Mouse (Mus musculus): ENCODE results near the gene Dusp2. TPM values are rescaled to one million over a fixed set of nuclear protein-coding genes. Genes with fewer than 3 reads are reported as not detected.

Dusp2 gene
- polyA plus RNA-seq, 1 experiment from 2014 or later, result 10.3 TPM

DNA sequence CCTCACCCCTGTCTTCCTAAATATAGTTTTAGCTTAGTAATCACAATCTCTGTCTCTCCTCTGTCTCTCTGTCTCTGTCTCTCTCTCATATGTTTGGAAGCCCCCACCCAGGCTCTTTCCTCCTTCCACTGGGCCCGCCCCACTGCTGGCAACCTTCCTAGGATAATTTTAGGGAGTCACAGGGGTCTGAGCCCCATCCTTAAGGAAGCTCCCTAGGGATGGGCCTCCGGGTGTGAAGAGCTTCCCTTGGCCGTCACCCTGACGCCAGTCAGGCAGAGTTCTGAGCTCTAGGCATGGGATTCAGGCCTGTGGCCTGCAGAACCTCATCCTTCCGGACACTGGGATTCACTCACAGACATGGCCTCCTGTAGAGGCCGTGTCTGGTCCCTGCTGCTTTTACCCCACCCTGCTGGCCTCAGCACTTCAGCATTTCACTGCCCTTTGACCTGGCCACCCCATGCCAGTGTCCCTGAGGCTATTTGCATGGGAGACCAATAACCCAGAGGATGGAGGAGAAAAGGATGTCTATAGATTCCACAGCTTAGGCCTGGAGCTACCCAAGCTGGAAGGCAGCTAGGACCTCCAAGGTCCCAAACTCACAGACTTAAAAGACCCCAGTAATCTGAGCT lies 40.6 kb downstream of the Dusp2 start:
- H3K4me2 ChIP-seq (ENCODE audit: low read length), result no peak overlapping the region
- no peaks in the 10 kb centered on the region for H3K27me3 ChIP-seq (ENCODE audit: insufficient read depth, low read length)
- no peak for TF ChIP-seq CTCF (IDR thresholded peaks at IDR 0.05; ENCODE audit: low read depth)
- DNase-seq (ENCODE audit: low spot score) (no peak), ATAC-seq (replicated peaks; ENCODE audit: low FRiP score, low read depth) (no peak)
- no peak overlapping the region for H3K4me3 ChIP-seq (replicated peaks; ENCODE audit: low read depth, low read length)
- no peak overlapping the region for H3K27ac ChIP-seq
- H3K9ac ChIP-seq (ENCODE audit: low read depth, low read length), result no peak overlapping the region
- WGBS, result 70% methylated on average over 6 of the region's 6 CpGs
- H3K9me3 ChIP-seq (replicated peaks; ENCODE audit: low read length), result no peaks in the 10 kb centered on the region
- H3K4me1 ChIP-seq (replicated peaks; ENCODE audit: insufficient read depth, low read length), result no peaks in the 10 kb centered on the region
- no peaks in the 10 kb centered on the region for H3K36me3 ChIP-seq (ENCODE audit: insufficient read depth, low read length)

GRCm38 (mm10) chr2:127377942-127378610 lies 42.1 kb downstream of the Dusp2 start:
- H3K9ac ChIP-seq (ENCODE audit: low read depth, low read length), result no peak overlapping the region
- H3K27ac ChIP-seq, result no peak overlapping the region
- no peaks in the 10 kb centered on the region for H3K4me1 ChIP-seq (replicated peaks; ENCODE audit: insufficient read depth, low read length)
- no peak for TF ChIP-seq CTCF (IDR thresholded peaks at IDR 0.05; ENCODE audit: low read depth)
- H3K27me3 ChIP-seq (ENCODE audit: insufficient read depth, low read length), result no peaks in the 10 kb centered on the region
- H3K4me3 ChIP-seq (replicated peaks; ENCODE audit: low read depth, low read length), result no peak overlapping the region
- no peaks in the 10 kb centered on the region for H3K36me3 ChIP-seq (ENCODE audit: insufficient read depth, low read length)
- WGBS, result 64% methylated on average over 7 of the region's 7 CpGs
- ATAC-seq (replicated peaks; ENCODE audit: low FRiP score, low read depth), result no peak
- H3K9me3 ChIP-seq (replicated peaks; ENCODE audit: low read length), result no peaks in the 10 kb centered on the region
- DNase-seq (ENCODE audit: low spot score), result no peak
- H3K4me2 ChIP-seq (ENCODE audit: low read length), result no peak overlapping the region

DNA sequence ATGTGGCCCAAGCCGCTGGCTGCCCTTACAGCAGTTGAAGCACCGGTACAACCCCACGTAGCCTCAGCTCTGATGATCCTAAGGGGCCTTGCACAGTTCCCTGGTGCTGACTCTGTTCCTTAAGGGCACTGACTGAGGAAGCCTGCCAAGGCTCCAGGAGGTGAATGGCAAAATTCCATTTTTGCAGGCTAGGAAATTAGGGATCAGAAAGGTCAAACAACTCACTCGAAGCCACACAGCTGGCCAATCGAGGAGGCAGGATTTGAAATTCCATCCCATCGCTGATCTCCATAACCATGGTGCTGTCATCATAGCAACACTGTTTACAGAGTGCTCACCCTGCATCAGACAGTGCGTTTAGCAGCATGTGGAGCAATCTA lies 42.6 kb downstream of the Dusp2 start:
- Histone ChIP-seq H3K9me3 (replicated peaks; ENCODE audit: low read length) (no peaks in the 10 kb centered on the region), H3K4me3 (replicated peaks; ENCODE audit: low read depth, low read length) (no peak overlapping the region), H3K27me3 (ENCODE audit: insufficient read depth, low read length) (no peaks in the 10 kb centered on the region), H3K4me2 (ENCODE audit: low read length) (no peak overlapping the region), H3K27ac (no peak overlapping the region), H3K9ac (ENCODE audit: low read depth, low read length) (no peak overlapping the region), H3K4me1 (replicated peaks; ENCODE audit: insufficient read depth, low read length) (no peaks in the 10 kb centered on the region), H3K36me3 (ENCODE audit: insufficient read depth, low read length) (no peaks in the 10 kb centered on the region)
- DNase-seq (ENCODE audit: low spot score), result no peak
- ATAC-seq (replicated peaks; ENCODE audit: low FRiP score, low read depth), result no peak
- 52% methylated on average over 7 of the region's 7 CpGs for WGBS
- no peak for TF ChIP-seq CTCF (IDR thresholded peaks at IDR 0.05; ENCODE audit: low read depth)

DNA sequence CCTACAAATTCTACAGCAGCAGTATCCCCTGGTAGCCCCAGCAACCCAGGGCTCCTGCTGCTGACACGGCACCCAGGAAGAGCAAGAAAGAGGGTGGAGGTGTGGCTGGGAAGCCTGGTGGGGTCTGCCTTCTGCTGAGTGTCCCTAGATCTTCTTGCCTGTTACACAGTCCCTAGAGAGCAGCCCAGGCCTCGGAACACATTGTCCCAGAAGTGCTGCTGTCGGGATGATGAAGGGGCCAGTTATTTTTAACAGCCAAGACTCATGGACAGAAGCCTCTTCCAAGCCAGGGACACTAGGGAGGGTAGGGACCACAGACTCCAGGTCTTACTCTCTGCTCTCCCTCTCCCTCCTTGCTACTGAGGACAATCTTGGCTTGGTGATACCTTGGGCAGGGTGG lies 43.3 kb downstream of the Dusp2 start:
- WGBS, result 52% methylated on average over 3 of the region's 3 CpGs
- no peaks in the 10 kb centered on the region for H3K27me3 ChIP-seq (ENCODE audit: insufficient read depth, low read length)
- ATAC-seq (replicated peaks; ENCODE audit: low FRiP score, low read depth), result no peak
- no peak overlapping the region for H3K9ac ChIP-seq (ENCODE audit: low read depth, low read length)
- no peak overlapping the region for H3K4me2 ChIP-seq (ENCODE audit: low read length)
- H3K36me3 ChIP-seq (ENCODE audit: insufficient read depth, low read length), result no peaks in the 10 kb centered on the region
- no peak for DNase-seq (ENCODE audit: low spot score)
- H3K4me3 ChIP-seq (replicated peaks; ENCODE audit: low read depth, low read length), result no peak overlapping the region
- no peaks in the 10 kb centered on the region for H3K9me3 ChIP-seq (replicated peaks; ENCODE audit: low read length)
- H3K4me1 ChIP-seq (replicated peaks; ENCODE audit: insufficient read depth, low read length), result no peaks in the 10 kb centered on the region
- no peak for TF ChIP-seq CTCF (IDR thresholded peaks at IDR 0.05; ENCODE audit: low read depth)
- no peak overlapping the region for H3K27ac ChIP-seq

- ATAC-seq (replicated peaks; ENCODE audit: low FRiP score, low read depth), result no peak
- Histone ChIP-seq H3K4me3 (replicated peaks; ENCODE audit: low read depth, low read length) (no peak overlapping the region), H3K27me3 (ENCODE audit: insufficient read depth, low read length) (no peaks in the 10 kb centered on the region), H3K9me3 (replicated peaks; ENCODE audit: low read length) (no peaks in the 10 kb centered on the region), H3K4me2 (ENCODE audit: low read length) (no peak overlapping the region), H3K9ac (ENCODE audit: low read depth, low read length) (no peak overlapping the region), H3K36me3 (ENCODE audit: insufficient read depth, low read length) (no peaks in the 10 kb centered on the region), H3K4me1 (replicated peaks; ENCODE audit: insufficient read depth, low read length) (no peaks in the 10 kb centered on the region), H3K27ac (no peak overlapping the region)
- 61% methylated on average over 7 of the region's 7 CpGs for WGBS
- DNase-seq (ENCODE audit: low spot score), result no peak
- TF ChIP-seq CTCF (IDR thresholded peaks at IDR 0.05; ENCODE audit: low read depth), result no peak
Observed at GRCm38 (mm10) chr2:127383881-127384280, 47.9 kb downstream of the Dusp2 start.

DNA sequence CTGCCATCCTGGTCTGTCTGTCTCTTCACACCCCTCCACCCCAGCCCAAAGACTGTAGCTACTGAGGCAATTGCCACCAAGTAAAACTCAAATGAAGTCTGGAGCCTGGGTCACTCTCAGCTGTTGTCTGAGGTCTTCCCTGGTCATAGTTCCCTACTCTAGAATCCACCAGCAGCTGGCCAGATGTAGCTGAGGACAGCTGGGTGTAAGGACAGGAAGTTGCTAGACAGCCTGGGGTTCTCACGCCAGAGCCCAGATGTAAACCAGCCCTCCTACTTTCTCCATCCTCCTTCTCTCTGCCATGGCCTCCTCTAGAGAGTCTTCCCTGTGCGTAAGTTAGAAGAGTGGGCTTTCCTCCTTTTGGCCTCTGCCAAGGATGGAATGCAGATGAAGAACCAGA lies 51.6 kb downstream of the Dusp2 start:
- WGBS, result 64% methylated on average over 2 of the region's 2 CpGs
- no peak for DNase-seq (ENCODE audit: low spot score)
- Histone ChIP-seq H3K36me3 (ENCODE audit: insufficient read depth, low read length) (no peaks in the 10 kb centered on the region), H3K27ac (no peak overlapping the region), H3K9ac (ENCODE audit: low read depth, low read length) (no peak overlapping the region), H3K9me3 (replicated peaks; ENCODE audit: low read length) (no peaks in the 10 kb centered on the region), H3K27me3 (ENCODE audit: insufficient read depth, low read length) (no peaks in the 10 kb centered on the region), H3K4me3 (replicated peaks; ENCODE audit: low read depth, low read length) (no peak overlapping the region), H3K4me1 (replicated peaks; ENCODE audit: insufficient read depth, low read length) (no peaks in the 10 kb centered on the region), H3K4me2 (ENCODE audit: low read length) (no peak overlapping the region)
- ATAC-seq (replicated peaks; ENCODE audit: low FRiP score, low read depth), result no peak
- no peak for TF ChIP-seq CTCF (IDR thresholded peaks at IDR 0.05; ENCODE audit: low read depth)

Other genes starting within 250 kb of the Dusp2 start
- gene Ncaph, start 202.2 kb upstream of the Dusp2 start, polyA plus RNA-seq (2015; fragmentation: Nextera tagmentation; extraction: Ambion mirVana), result 36.7 and 41.9 TPM in 2 replicates
- 26.3 and 29.0 TPM in 2 replicates for gene Itpripl1, start 192.7 kb upstream of the Dusp2 start, polyA plus RNA-seq (2015; fragmentation: Nextera tagmentation; extraction: Ambion mirVana)
- gene 1810024B03Rik, start 127.9 kb upstream of the Dusp2 start, polyA plus RNA-seq (2015; fragmentation: Nextera tagmentation; extraction: Ambion mirVana), result 2.9 and 3.6 TPM in 2 replicates
- gene Snrnp200, start 127.8 kb upstream of the Dusp2 start, polyA plus RNA-seq (2015; fragmentation: Nextera tagmentation; extraction: Ambion mirVana), result 37.0 TPM in 2 replicates
- gene Ciao1, start 88.3 kb upstream of the Dusp2 start, polyA plus RNA-seq (2015; fragmentation: Nextera tagmentation; extraction: Ambion mirVana), result 67.8 and 70.4 TPM in 2 replicates
- gene Tmem127, start 88.3 kb upstream of the Dusp2 start, polyA plus RNA-seq (2015; fragmentation: Nextera tagmentation; extraction: Ambion mirVana), result 35.4 and 35.7 TPM in 2 replicates
- 83.4 and 86.5 TPM in 2 replicates for gene Stard7, start 65.9 kb upstream of the Dusp2 start, polyA plus RNA-seq (2015; fragmentation: Nextera tagmentation; extraction: Ambion mirVana)
- gene Astl, start 2.5 kb downstream of the Dusp2 start, polyA plus RNA-seq (2015; fragmentation: Nextera tagmentation; extraction: Ambion mirVana), result not detected in 2 replicates
- gene Adra2b, start 27.0 kb downstream of the Dusp2 start, polyA plus RNA-seq (2015; fragmentation: Nextera tagmentation; extraction: Ambion mirVana), result 10.3 and 10.5 TPM in 2 replicates
- gene Gpat2, start 89.0 kb downstream of the Dusp2 start, polyA plus RNA-seq (2015; fragmentation: Nextera tagmentation; extraction: Ambion mirVana), result 0.10 and 0.12 TPM in 2 replicates
- 61.3 and 62.2 TPM in 2 replicates for gene Fahd2a, start 108.4 kb downstream of the Dusp2 start, polyA plus RNA-seq (2015; fragmentation: Nextera tagmentation; extraction: Ambion mirVana)
- gene Kcnip3, start 185.9 kb downstream of the Dusp2 start, polyA plus RNA-seq (2015; fragmentation: Nextera tagmentation; extraction: Ambion mirVana), result 1.6 and 2.5 TPM in 2 replicates
- 2.2 and 2.4 TPM in 2 replicates for gene Prom2, start 205.3 kb downstream of the Dusp2 start, polyA plus RNA-seq (2015; fragmentation: Nextera tagmentation; extraction: Ambion mirVana)

All from kidney, postnatal 0 days (tissue).